Comparison of ENCODE assay signal across 9 mouse cellular contexts in the genomic region with DNA sequence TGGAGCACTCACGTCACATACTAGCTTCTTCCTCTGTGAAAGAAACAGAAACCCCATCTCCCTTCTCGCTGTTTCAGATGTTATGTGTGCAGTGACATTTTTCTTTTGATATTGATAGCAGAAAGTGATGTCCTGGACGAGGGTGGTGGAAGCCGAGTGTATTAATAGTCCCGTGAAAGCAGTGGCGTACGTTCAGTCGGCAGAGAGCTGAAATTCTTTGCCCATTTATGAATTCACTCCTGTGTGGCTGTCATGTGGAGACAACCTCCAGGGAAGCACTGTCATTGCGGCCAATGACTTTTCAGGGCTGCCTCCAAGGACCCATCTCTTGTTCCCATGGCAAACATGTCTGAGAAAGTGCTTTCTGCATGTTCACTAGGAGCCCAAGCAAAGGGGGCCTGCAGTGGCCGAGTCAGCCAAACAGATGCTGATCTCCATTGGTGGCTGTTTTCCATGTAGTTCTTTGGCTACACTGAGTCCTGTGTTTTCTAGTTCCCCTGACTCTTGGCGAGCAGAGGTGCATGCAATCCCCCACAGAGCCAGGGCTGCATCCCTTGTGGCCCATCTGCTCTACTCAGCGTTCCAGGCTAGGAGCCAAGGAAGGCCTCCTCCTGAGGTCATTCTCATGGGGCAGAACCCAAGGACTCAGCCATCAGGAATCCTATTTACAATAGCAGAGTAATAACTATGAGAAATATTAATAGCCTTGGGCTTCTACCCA. TPM values are rescaled to one million over a fixed set of nuclear protein-coding genes. Genes with fewer than 3 reads are reported as not detected.
DNase-seq lines count a peak whose midpoint lies in the region.
"Had no signal": no experiment of that assay in that cellular context is flagged by ENCODE, and none has a peak within 500 bp of the region (broad histone marks: within the 10 kb centered on the region; RNA-seq: fewer than 3 reads in every experiment).

No protein-coding gene starts in this region.

- no peaks in the 10 kb centered on the region for H3K4me1 ChIP-seq in heart, embryonic 10.5 days

- peak; percentile 99 for DNase-seq in heart, adult 11 months
- DNase-seq in heart, embryonic 10.5 days (ENCODE audit: low spot score), result no peak
- DNase-seq in cerebellum, adult 11 months, result peak; percentile 72
- DNase-seq in gastrocnemius, postnatal 4 days (ENCODE audit: low spot score in 2 of 2), result peak; percentile 57 to 87
- peak; percentile 35 to 67 for DNase-seq in kidney, postnatal 36 days
- DNase-seq in lung, postnatal 14 days, result peak; percentile 69
- peak; percentile 38 for DNase-seq in urinary bladder, postnatal 25 days (ENCODE audit: low spot score)
- DNase-seq in spleen, postnatal 10 days (ENCODE audit: low spot score in 2 of 2), result no peak

- H3K36me3 ChIP-seq in heart, embryonic 10.5 days, result no peaks in the 10 kb centered on the region

- H3K9me3 ChIP-seq in heart, embryonic 10.5 days, result no peaks in the 10 kb centered on the region

- no peak overlapping the region for H3K27ac ChIP-seq in heart, embryonic 10.5 days
- H3K27ac ChIP-seq: macrophage had no signal

- H3K4me3 ChIP-seq in heart, embryonic 10.5 days, result no peak overlapping the region

- H3K27me3 ChIP-seq in heart, embryonic 10.5 days (ENCODE audit: insufficient read depth, poor library complexity, severe bottlenecking), result no peaks in the 10 kb centered on the region

- 73% methylated on average over 12 of the region's 12 CpGs for WGBS in heart, embryonic 10.5 days

RNA-seq across cellular contexts. Expression of gene Nek10, which starts 29.5 kb away (rescaled TPM):
- not detected in 2 replicates for polyA plus RNA-seq in heart, embryonic 10.5 days (2016; fragmentation: Nextera tagmentation; extraction: Ambion mirVana)
- under 1 TPM; 0.05 to 0.13 TPM for total RNA-seq in gastrocnemius, postnatal 4 days (2021)

Comparison
In these comparisons a context has a peak if more than half of its experiments do, and no peak if none do; other contexts are left out.
1. DNase-seq: peak in heart, adult 11 months (single experiment), cerebellum, adult 11 months (single experiment), gastrocnemius, postnatal 4 days (2 of 2), kidney, postnatal 36 days (2 of 2), lung, postnatal 14 days (single experiment) and urinary bladder, postnatal 25 days (single experiment); none in heart, embryonic 10.5 days (single experiment) and spleen, postnatal 10 days (0 of 2).